Mouse (Mus musculus) small intestine, adult 2 months (tissue): Measurements from ENCODE around the gene Fnbp1. TPM values are rescaled to one million over a fixed set of nuclear protein-coding genes. Genes with fewer than 3 reads are reported as not detected.

Experiments
- H3K27ac ChIP-seq: fragments of 200-500 bp; 2 replicates; pipeline ENCODE4 v1.5.1; 2012; ENCODE audit warnings: low read depth, low read length, control low read depth, inconsistent platforms; ENCODE audit not compliant: insufficient read depth
- H3K27me3 ChIP-seq: fragments of 200-500 bp; 2 replicates; pipeline ENCODE4 v1.6.1; 2012; ENCODE audit warnings: mild to moderate bottlenecking, moderate library complexity, low read length, inconsistent platforms; ENCODE audit not compliant: control insufficient read depth, insufficient read depth
- H3K36me3 ChIP-seq: fragments of 200-500 bp; 2 replicates; pipeline ENCODE4 v1.6.1; 2012; ENCODE audit warnings: mild to moderate bottlenecking, low read length, control low read depth, inconsistent platforms; ENCODE audit not compliant: control insufficient read depth, insufficient read depth
- H3K4me1 ChIP-seq: fragments of 200-500 bp; 2 replicates; pipeline ENCODE4 v1.6.1; 2012; ENCODE audit warnings: low read length, inconsistent platforms, mixed read lengths; ENCODE audit not compliant: control insufficient read depth, insufficient read depth, insufficient read length
- H3K4me3 ChIP-seq: fragments of 200-500 bp; 2 replicates; pipeline ENCODE4 v1.5.1; 2012; ENCODE audit warnings: low read depth, mild to moderate bottlenecking, control low read depth, inconsistent platforms, low read length, moderate library complexity
- CTCF ChIP-seq: fragments of 200-500 bp; IDR thresholded peaks from 2 replicates; pipeline ENCODE4 v1.5.1; 2012; ENCODE audit warnings: low read depth, mild to moderate bottlenecking, control low read depth, inconsistent platforms, low read length, moderate library complexity, mixed read lengths; ENCODE audit not compliant: insufficient replicate concordance, insufficient read length; ENCODE audit errors: extremely low read depth
- POLR2A ChIP-seq: fragments of 200-500 bp; IDR thresholded peaks from 2 replicates; pipeline ENCODE4 v1.6.1; 2012; ENCODE audit warnings: low read depth, mild to moderate bottlenecking, control low read depth, inconsistent platforms, low read length, moderate library complexity
- WGBS: fragments of 180-500 bp; shearing (Covaris S2); methylation state at CpG from one replicate; pipeline ENCODE4 v1.1.7; 2018; 5-methylcytosine and 5-hydroxymethylcytosine counted together
- polyA plus RNA-seq: library from polyadenylated mRNA; depleted of rRNA; stranded (reverse); fragments of >200 nt; gene quantifications from 2 replicates; pipeline ENCODE4 v1.2.3, GENCODE M21; 2012

The Fnbp1 gene
- polyA plus RNA-seq, 1 experiment: 28.6 TPM

- H3K27ac ChIP-seq: no peak overlapping the region
- H3K36me3 ChIP-seq: peaks cover 7% of the 10 kb centered on the region
- H3K27me3 ChIP-seq: no peaks in the 10 kb centered on the region
- TF ChIP-seq POLR2A: no peak
- peaks cover 3% of the 10 kb centered on the region; the same call in 1 of the 2 replicates for H3K4me1 ChIP-seq
- 85% methylated on average over 7 of the region's 7 CpGs for WGBS
- H3K4me3 ChIP-seq: no peak overlapping the region
Measured at GRCm38 (mm10) chr2:31147054-31147453, 5.2 kb upstream of the Fnbp1 start.

- Histone ChIP-seq H3K4me3 (no peak overlapping the region), H3K27ac (0 out of 2 replicates have a peak overlapping the region, but pooled peaks have one; percentile 12), H3K36me3 (peaks cover 4% of the 10 kb centered on the region), H3K27me3 (no peaks in the 10 kb centered on the region), H3K4me1 (peaks cover 5% of the 10 kb centered on the region)
- WGBS: 71% methylated on average over 1 of the region's 1 CpGs
- no peak for TF ChIP-seq CTCF
- no peak for TF ChIP-seq POLR2A
Measured at GRCm38 (mm10) chr2:31144901-31145300, 3.1 kb upstream of the Fnbp1 start.

- WGBS: 67% methylated on average over 16 of the region's 16 CpGs
- TF ChIP-seq POLR2A (no peak), CTCF (no peak)
- peaks cover 4% of the 10 kb centered on the region; the same call in 1 of the 2 replicates for H3K36me3 ChIP-seq
- peaks cover 5% of the 10 kb centered on the region for H3K4me1 ChIP-seq
- H3K27me3 ChIP-seq: no peaks in the 10 kb centered on the region
- H3K27ac ChIP-seq: peak overlapping the region; percentile 45
- peak overlapping the region; percentile 47 for H3K4me3 ChIP-seq
Measured at GRCm38 (mm10) chr2:31143768-31144695, 2.2 kb upstream of the Fnbp1 start.

- Histone ChIP-seq H3K4me1 (peaks cover 5% of the 10 kb centered on the region), H3K36me3 (peaks cover 4% of the 10 kb centered on the region; the same call in 1 of the 2 replicates), H3K27me3 (no peaks in the 10 kb centered on the region), H3K4me3 (peak overlapping the region; percentile 47), H3K27ac (peak overlapping the region; percentile 45)
- 72% methylated on average over 6 of the region's 6 CpGs for WGBS
- no peak for TF ChIP-seq POLR2A
Measured at GRCm38 (mm10) chr2:31143326-31143725, 1.5 kb upstream of the Fnbp1 start.

GRCm38 (mm10) chr2:31142505-31142904, 697 bp upstream of the Fnbp1 start:
- WGBS: 35% methylated on average over 3 of the region's 3 CpGs
- Histone ChIP-seq H3K4me3 (peak overlapping the region; percentile 94), H3K36me3 (peaks cover 4% of the 10 kb centered on the region; the same call in 1 of the 2 replicates), H3K27me3 (no peaks in the 10 kb centered on the region), H3K27ac (peak overlapping the region; percentile 18), H3K4me1 (peaks cover 5% of the 10 kb centered on the region)
- TF ChIP-seq CTCF: peak; percentile 22; the same call in 1 of the 2 replicates
- no peak for TF ChIP-seq POLR2A

- Histone ChIP-seq H3K4me3 (peak overlapping the region; percentile 94), H3K36me3 (no peaks in the 10 kb centered on the region), H3K4me1 (peaks cover 8% of the 10 kb centered on the region), H3K27me3 (no peaks in the 10 kb centered on the region), H3K27ac (peak overlapping the region; percentile 50)
- under 1% methylated on average over 78 of the region's 78 CpGs for WGBS
- TF ChIP-seq CTCF (0 out of 2 replicates have a peak, but pooled peaks have one; percentile 16), POLR2A (no peak)
Measured at GRCm38 (mm10) chr2:31141074-31141866, 538 bp downstream of the Fnbp1 start.

- Histone ChIP-seq H3K36me3 (no peaks in the 10 kb centered on the region), H3K27me3 (no peaks in the 10 kb centered on the region), H3K27ac (peak overlapping the region; percentile 8), H3K4me1 (peaks cover 8% of the 10 kb centered on the region), H3K4me3 (peak overlapping the region; percentile 94)
- 21% methylated on average over 10 of the region's 10 CpGs for WGBS
- TF ChIP-seq CTCF: no peak
- no peak for TF ChIP-seq POLR2A
Measured at GRCm38 (mm10) chr2:31140772-31141073, 1.1 kb downstream of the Fnbp1 start.
